Mouse (Mus musculus) forebrain, embryonic 12.5 days (tissue): Measurements from ENCODE around the gene Fam107b. TPM values are rescaled to one million over a fixed set of nuclear protein-coding genes. Genes with fewer than 3 reads are reported as not detected.

ENCODE experiments used
- ATAC-seq: fragments of 200-750 bp; cut with Nextera tagmentation; 2 replicates; pipeline ENCODE4 v1.8.0; 2017; ENCODE audit warnings: moderate TSS enrichment; ENCODE audit not compliant: low FRiP score
- H3K27ac ChIP-seq: fragments of 300-500 bp; sonication (generic); 2 replicates; pipeline ENCODE4 v1.5.1; 2016; ENCODE audit warnings: mild to moderate bottlenecking
- H3K27me3 ChIP-seq: fragments of 300-500 bp; sonication (generic); 2 replicates; pipeline ENCODE4 v1.6.1; 2016; ENCODE audit warnings: mild to moderate bottlenecking
- H3K36me3 ChIP-seq: fragments of 300-500 bp; sonication (generic); replicated peaks from 2 replicates; pipeline ENCODE4 v1.6.1; 2016; ENCODE audit warnings: mild to moderate bottlenecking
- H3K4me1 ChIP-seq: fragments of 300-500 bp; sonication (generic); 2 replicates; pipeline ENCODE4 v1.6.1; 2016
- H3K4me2 ChIP-seq: fragments of 300-500 bp; sonication (generic); 2 replicates; pipeline ENCODE4 v1.6.1; 2016; ENCODE audit warnings: mild to moderate bottlenecking, moderate library complexity
- H3K4me3 ChIP-seq: fragments of 300-500 bp; sonication (generic); replicated peaks from 2 replicates; pipeline ENCODE4 v1.5.1; 2016; ENCODE audit warnings: mild to moderate bottlenecking
- H3K9ac ChIP-seq: fragments of 300-500 bp; sonication (generic); 2 replicates; pipeline ENCODE4 v1.6.1; 2016; ENCODE audit warnings: mild to moderate bottlenecking
- H3K9me3 ChIP-seq: fragments of 300-500 bp; sonication (generic); 2 replicates; pipeline ENCODE4 v1.6.1; 2016
- WGBS: fragments of 180-500 bp; shearing (Covaris S2); methylation state at CpG from one replicate; pipeline ENCODE4 v1.1.7; 2016; 5-methylcytosine and 5-hydroxymethylcytosine counted together
- polyA plus RNA-seq: library from polyadenylated mRNA; unstranded; fragments of >200 nt; fragmentation: Nextera tagmentation; extraction: Ambion mirVana; gene quantifications from 2 replicates; pipeline ENCODE4 v1.2.1, GENCODE M21; 2016

Fam107b gene
- polyA plus RNA-seq, 1 experiment from 2014 or later, result 44.2 TPM

DNA sequence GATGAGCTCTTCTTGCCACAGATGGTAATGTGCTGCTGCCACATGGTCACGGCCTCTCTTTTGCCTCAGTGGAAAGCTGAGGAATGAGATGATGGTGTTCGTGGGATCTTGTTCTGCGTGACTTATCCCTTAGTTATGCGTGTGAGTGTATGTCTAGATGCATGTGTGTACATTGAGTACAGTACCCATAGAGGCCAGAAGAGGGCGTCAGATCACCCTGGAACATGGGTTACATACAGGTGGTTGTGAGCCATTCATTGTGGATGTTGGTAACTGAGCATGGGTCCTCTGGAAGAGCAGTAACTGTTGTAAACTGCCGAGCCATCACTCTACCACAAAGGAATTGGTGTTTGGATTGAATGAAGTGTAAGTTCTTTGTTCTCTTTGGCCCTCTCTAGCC is 188.1 kb downstream of the Fam107b start:
- Histone ChIP-seq H3K9me3 (no peaks in the 10 kb centered on the region), H3K36me3 (no peaks in the 10 kb centered on the region), H3K4me3 (no peak overlapping the region), H3K9ac (no peak overlapping the region), H3K4me1 (peaks cover 27% of the 10 kb centered on the region), H3K27me3 (no peaks in the 10 kb centered on the region), H3K4me2 (no peak overlapping the region), H3K27ac (no peak overlapping the region)
- ATAC-seq, result no peak
- 88% methylated on average over 6 of the region's 6 CpGs for WGBS

DNA sequence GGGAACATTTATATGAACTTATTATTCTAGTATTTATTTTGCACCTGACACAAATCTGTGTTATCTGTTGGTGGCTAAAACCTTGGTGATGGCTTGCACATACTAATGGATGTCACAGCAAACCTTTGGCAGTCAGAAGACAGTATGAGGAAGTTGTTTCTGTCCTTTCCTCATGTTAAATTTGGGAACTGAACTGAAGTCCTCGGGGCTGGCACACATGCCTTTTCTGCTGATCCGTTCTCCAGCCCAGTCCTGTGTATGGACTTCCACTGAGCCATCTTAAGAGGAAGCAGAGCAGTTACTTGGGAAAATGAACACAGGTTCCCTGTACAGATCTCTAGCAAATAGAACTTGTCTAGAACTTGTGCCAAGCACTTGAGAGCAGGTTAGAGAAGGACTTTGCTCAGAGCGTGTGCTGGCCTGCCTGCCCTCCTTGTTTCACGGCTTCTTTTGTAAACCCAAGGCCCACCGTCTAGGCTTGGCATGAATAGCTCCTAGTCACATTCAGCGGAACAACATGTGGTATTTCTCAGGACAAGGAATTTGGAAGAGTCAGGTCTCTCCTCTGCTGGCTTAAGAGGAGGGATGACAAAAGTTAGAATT is 190.0 kb downstream of the Fam107b start:
- Histone ChIP-seq H3K4me1 (peaks cover 16% of the 10 kb centered on the region), H3K27me3 (no peaks in the 10 kb centered on the region), H3K27ac (no peak overlapping the region), H3K9ac (no peak overlapping the region), H3K9me3 (no peaks in the 10 kb centered on the region), H3K4me2 (no peak overlapping the region), H3K4me3 (no peak overlapping the region), H3K36me3 (no peaks in the 10 kb centered on the region)
- 77% methylated on average over 6 of the region's 6 CpGs for WGBS
- ATAC-seq, result no peak

DNA sequence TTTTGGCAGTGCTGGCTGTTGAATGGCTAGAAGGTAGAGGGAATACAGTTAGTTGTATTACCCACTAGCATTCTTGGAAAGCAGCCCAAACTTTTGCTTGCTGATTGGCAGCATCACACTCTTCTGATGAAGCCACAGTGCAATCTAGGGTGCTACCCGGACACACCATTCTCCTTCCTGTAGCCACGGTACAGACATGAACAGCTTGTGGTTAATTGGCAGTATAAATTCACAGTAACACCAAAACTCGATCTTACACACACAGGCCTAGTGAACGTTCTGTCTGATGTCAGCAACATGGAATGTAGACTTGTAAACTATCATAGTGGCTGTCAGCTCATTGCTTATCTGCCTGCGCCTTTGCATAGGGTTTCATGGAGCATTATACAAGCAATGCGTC is 193.8 kb downstream of the Fam107b start:
- Histone ChIP-seq H3K4me2 (no peak overlapping the region), H3K36me3 (no peaks in the 10 kb centered on the region), H3K27me3 (no peaks in the 10 kb centered on the region), H3K9ac (no peak overlapping the region), H3K9me3 (no peaks in the 10 kb centered on the region), H3K4me1 (peaks cover 8% of the 10 kb centered on the region; the same call in 1 of the 2 replicates), H3K4me3 (no peak overlapping the region), H3K27ac (no peak overlapping the region)
- ATAC-seq, result no peak
- 84% methylated on average over 6 of the region's 6 CpGs for WGBS

DNA sequence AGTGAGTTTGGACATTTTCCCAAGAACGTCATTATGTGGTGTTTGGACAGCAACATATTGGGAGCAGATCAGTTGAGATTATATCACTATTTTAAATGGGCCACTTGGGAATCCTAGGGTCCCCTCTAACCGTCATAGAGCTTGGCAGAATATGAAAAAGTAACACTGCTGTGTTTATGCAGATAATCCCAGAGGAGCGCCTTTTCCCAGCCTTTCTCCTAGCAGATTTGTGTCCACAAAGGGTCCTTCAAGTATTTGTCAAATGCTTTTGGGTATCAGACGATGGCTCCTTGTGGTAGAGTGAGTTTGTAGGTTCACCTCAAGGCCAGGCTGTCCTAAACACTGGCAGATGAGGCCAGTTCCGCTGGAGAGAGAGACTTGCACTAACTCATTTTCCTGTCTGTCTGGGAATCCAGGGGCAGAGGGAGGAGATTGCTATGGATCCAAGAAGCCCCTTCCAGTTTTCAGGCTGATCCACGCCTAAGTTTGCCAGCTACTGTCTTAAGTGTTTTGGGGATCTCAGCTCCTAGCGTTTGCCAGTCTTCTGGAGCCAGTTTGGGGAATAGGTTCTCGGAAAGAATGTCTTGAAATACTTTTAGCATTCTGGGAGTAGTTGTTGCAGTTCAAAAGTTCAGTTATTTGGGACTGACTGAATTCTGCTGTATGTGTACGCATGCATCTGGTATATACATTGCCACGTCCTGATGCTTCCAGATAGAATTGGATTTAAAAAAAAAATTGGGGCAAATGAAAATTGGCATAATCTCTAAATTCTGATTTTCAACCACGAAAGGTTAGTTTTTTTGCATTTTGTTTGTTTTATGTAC is 195.9 kb downstream of the Fam107b start:
- peaks cover 5% of the 10 kb centered on the region; the same call in 1 of the 2 replicates for H3K4me1 ChIP-seq
- H3K27ac ChIP-seq, result 0 out of 2 replicates have a peak overlapping the region, but pooled peaks have one; percentile 36
- no peak overlapping the region for H3K9ac ChIP-seq
- ATAC-seq, result no peak
- H3K27me3 ChIP-seq, result no peaks in the 10 kb centered on the region
- no peaks in the 10 kb centered on the region for H3K36me3 ChIP-seq
- no peak overlapping the region for H3K4me2 ChIP-seq
- H3K4me3 ChIP-seq, result no peak overlapping the region
- no peaks in the 10 kb centered on the region for H3K9me3 ChIP-seq
- 73% methylated on average over 11 of the region's 11 CpGs for WGBS

DNA sequence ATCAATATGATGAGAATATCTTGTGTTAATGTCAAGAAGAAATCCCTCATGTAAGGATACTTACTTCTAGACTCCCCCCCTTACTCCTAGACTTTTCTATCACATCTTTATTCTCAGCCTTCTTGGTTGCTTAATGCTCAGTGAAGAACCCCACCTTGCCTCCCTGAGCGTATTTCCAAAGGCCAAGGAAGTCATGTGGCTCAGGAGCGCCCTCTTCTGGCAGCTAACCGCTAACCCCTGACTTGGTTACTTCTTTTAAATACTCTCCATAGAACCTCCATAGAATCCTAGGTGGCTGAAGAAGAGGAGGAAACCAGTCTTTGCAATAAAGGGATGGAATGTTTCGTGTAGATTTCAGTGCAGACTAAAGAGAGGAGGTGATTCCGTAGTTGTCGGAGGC is 199.0 kb downstream of the Fam107b start:
- H3K4me3 ChIP-seq, result no peak overlapping the region
- peak; percentile 46; the same call in 1 of the 2 replicates for ATAC-seq
- 34% methylated on average over 6 of the region's 6 CpGs for WGBS

DNA sequence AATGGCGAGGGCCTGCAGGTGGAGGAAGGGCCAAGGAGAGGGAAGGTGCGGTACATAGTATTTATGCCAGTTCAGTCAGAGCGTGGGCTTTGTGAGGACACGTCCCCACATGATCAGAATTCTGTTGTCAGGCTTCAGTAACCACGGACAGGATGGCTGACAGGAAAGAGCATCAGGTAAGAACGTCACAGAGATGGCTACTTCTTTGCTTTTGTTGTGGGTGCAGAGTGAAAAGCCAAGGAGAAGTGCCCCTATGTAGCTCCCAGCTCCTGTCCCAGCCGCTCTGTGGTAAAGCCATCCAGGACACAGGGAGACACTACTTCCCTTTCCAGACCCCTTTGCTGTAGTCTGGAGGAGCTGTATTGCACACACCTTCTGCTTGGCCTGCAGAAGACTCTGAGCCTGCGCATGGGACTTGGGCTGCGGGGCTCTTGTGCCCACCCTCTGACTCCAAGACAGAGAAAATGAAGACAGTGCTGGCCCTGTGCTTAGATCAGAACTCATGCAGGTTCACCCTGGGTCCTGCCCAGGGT is 199.6 kb downstream of the Fam107b start:
- no peak for ATAC-seq
- Histone ChIP-seq H3K27ac (no peak overlapping the region), H3K9me3 (no peaks in the 10 kb centered on the region), H3K36me3 (no peaks in the 10 kb centered on the region; the same call in 1 of the 2 replicates), H3K27me3 (no peaks in the 10 kb centered on the region), H3K4me3 (no peak overlapping the region), H3K9ac (no peak overlapping the region), H3K4me2 (no peak overlapping the region), H3K4me1 (peaks cover 4% of the 10 kb centered on the region)
- WGBS, result 82% methylated on average over 9 of the region's 9 CpGs

More for the DNA sequence above, 199.0 kb downstream of the Fam107b start:
- H3K27me3 ChIP-seq, result no peaks in the 10 kb centered on the region
- H3K9me3 ChIP-seq, result no peaks in the 10 kb centered on the region
- no peaks in the 10 kb centered on the region; the same call in 1 of the 2 replicates for H3K36me3 ChIP-seq
- no peak overlapping the region for H3K9ac ChIP-seq
- H3K4me2 ChIP-seq, result no peak overlapping the region
- no peak overlapping the region for H3K27ac ChIP-seq
- H3K4me1 ChIP-seq, result 0 out of 2 replicates have a peak, but pooled peaks cover 1% of the 10 kb centered on the region

DNA sequence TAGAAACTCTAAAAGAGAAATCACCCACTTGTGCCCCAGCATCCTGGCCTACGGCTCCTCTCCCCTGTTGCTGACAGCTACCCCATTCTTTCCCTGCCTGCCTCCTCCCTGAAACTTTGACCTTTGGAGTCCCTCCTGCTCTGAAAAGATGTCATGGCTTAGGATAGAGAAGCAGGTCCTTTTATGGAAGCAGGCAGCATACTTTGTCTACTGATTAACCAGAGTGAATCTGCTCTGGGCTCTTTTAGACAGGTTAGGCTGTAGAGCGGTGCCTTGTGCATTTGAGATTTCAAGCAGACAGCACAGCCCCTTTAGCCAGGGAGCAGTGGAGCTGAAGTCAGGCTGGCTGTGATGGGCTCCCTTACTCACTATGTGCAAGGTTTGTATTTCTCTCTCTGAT is 200.1 kb downstream of the Fam107b start:
- H3K27ac ChIP-seq, result no peak overlapping the region
- 81% methylated on average over 2 of the region's 2 CpGs for whole genome bisulfite sequencing
- no peaks in the 10 kb centered on the region; the same call in 1 of the 2 replicates for H3K36me3 ChIP-seq
- H3K4me3 ChIP-seq, result no peak overlapping the region
- H3K4me2 ChIP-seq, result no peak overlapping the region
- no peak overlapping the region for H3K9ac ChIP-seq
- ATAC-seq, result no peak
- no peaks in the 10 kb centered on the region for H3K9me3 ChIP-seq
- H3K27me3 ChIP-seq, result no peaks in the 10 kb centered on the region
- H3K4me1 ChIP-seq, result peaks cover 7% of the 10 kb centered on the region

DNA sequence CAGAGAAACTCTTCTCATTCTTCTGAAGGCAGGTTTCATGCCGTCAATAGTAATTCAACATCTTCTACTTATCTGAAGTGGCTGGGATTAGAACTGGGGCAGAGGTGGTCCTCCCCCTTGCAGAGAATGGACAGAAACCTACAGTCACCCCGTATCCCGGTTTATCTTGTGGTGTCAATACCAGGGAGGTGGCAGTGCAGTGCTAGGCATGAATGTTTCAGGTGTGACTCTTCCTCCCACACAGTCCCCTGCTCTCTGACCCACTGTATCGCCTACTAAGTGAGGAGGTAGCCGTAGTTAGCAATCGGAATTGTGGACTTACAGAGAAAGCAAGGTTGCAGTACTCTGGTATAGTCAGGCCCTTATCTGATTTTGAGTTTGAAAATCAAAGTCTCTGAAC is 201.2 kb downstream of the Fam107b start:
- Histone ChIP-seq H3K9me3 (no peaks in the 10 kb centered on the region), H3K36me3 (no peaks in the 10 kb centered on the region; the same call in 1 of the 2 replicates), H3K4me2 (no peak overlapping the region), H3K27ac (no peak overlapping the region), H3K27me3 (no peaks in the 10 kb centered on the region), H3K4me1 (peaks cover 7% of the 10 kb centered on the region), H3K9ac (no peak overlapping the region), H3K4me3 (no peak overlapping the region)
- 90% methylated on average over 6 of the region's 6 CpGs for WGBS
- ATAC-seq, result no peak

DNA sequence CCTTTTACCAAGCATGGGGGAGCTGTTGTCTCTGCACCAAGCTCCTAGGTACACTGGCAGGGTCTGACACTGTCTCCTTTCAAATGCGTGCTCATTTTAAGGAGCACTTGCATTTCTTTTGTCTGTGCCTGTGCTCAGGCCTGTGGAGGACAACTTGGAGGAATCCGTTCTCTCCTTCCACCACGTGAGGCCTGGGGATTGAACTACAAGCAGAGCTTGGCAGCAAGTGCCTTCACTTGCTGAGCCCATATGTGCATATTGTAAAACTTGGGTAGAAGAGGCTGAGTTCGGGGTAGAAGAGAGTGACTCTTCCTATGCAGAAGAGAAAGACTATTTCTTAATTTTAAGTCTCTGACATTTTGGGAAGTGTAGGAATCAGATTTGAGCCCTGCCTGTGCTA is 202.8 kb downstream of the Fam107b start:
- H3K9me3 ChIP-seq, result no peaks in the 10 kb centered on the region
- no peak overlapping the region for H3K27ac ChIP-seq
- no peak overlapping the region for H3K4me2 ChIP-seq
- WGBS, result 64% methylated on average over 4 of the region's 4 CpGs
- no peak overlapping the region for H3K9ac ChIP-seq
- H3K4me3 ChIP-seq, result no peak overlapping the region
- H3K27me3 ChIP-seq, result no peaks in the 10 kb centered on the region
- no peaks in the 10 kb centered on the region; the same call in 1 of the 2 replicates for H3K36me3 ChIP-seq
- H3K4me1 ChIP-seq, result peaks cover 7% of the 10 kb centered on the region
- ATAC-seq, result no peak

DNA sequence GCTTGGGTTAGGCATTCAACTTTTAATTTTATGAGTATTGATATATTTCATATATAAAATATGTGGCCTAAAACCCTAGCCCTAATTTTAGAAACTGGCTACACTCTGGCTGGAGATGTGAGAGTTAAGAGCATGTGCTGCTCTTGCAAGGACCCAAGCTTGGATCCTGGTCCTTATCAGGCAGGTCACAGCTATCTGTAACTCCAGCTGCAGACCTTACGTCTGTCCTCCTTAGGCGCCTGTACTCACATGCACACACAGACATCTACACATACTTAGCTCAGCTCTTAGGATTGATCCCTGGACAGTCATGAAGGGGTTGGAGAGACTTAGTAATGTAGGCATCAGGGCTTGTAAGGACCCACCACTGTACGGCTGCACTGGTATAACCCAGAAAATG is 205.3 kb downstream of the Fam107b start:
- peaks cover 15% of the 10 kb centered on the region for H3K36me3 ChIP-seq
- no peak overlapping the region for H3K27ac ChIP-seq
- no peak overlapping the region for H3K9ac ChIP-seq
- no peaks in the 10 kb centered on the region for H3K9me3 ChIP-seq
- no peak for ATAC-seq
- H3K4me2 ChIP-seq, result no peak overlapping the region
- no peaks in the 10 kb centered on the region for H3K27me3 ChIP-seq
- peaks cover 7% of the 10 kb centered on the region for H3K4me1 ChIP-seq
- H3K4me3 ChIP-seq, result no peak overlapping the region
- WGBS, result 95% methylated on average over 3 of the region's 3 CpGs

DNA sequence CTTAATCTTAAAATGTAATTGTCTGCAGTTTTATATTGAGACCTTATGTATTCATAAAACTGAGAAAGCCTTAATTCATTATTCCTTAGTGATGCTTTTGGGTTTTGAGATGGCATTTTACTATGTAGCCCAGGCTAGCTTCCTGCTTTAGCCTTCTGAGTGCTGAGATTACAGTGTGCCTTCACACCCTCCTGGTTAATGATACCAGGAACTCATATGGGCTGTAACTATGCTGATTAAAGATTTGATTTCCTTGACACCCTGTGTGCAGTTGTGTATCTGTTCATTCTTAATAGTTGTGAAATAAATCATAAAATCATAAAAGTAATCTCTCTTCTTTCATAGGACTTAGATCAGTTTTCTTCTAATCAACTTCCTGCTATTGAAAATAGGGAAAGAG is 205.8 kb downstream of the Fam107b start:
- Histone ChIP-seq H3K4me3 (no peak overlapping the region), H3K9me3 (no peaks in the 10 kb centered on the region), H3K36me3 (peaks cover 17% of the 10 kb centered on the region), H3K4me2 (no peak overlapping the region), H3K9ac (no peak overlapping the region), H3K27ac (no peak overlapping the region), H3K27me3 (no peaks in the 10 kb centered on the region), H3K4me1 (peaks cover 7% of the 10 kb centered on the region)
- no peak for ATAC-seq

DNA sequence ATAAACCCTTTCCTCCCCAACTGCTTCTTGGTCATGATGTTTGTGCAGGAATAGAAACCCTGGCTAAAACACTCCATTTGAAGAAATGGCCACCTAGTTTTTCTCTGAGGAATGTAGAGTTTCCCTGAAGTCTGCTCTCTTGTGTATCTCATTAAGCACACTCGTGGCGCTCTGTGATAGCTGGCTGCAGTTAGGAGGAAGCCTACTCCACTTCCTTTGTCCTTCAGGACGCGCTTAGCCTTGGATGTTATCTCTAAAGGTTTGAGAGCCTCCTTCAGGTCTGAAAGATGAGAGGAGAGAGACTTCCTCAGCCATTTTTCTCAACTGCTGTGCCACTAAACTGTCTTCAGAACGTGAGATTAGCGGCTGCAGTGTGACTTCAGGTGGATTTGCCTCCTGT is 207.4 kb downstream of the Fam107b start:
- WGBS, result 90% methylated on average over 6 of the region's 6 CpGs
- Histone ChIP-seq H3K27me3 (no peaks in the 10 kb centered on the region), H3K36me3 (peaks cover 24% of the 10 kb centered on the region)

More for the DNA sequence above, 207.4 kb downstream of the Fam107b start:
- Histone ChIP-seq H3K9ac (no peak overlapping the region), H3K4me3 (no peak overlapping the region), H3K27ac (no peak overlapping the region), H3K9me3 (no peaks in the 10 kb centered on the region), H3K4me1 (peaks cover 7% of the 10 kb centered on the region), H3K4me2 (no peak overlapping the region)
- no peak for ATAC-seq
